Mouse (Mus musculus) frontal cortex, postnatal 14 days (tissue): ENCODE data around the gene Inf2.

Experiments
- DNase-seq, 2 experiments: peaks; one replicate each; pipeline ENCODE4 v3.0.0; 2022; ENCODE audit warnings: low spot score in 2 of 2

Gene Inf2

GRCm38 (mm10) chr12:112570160-112570559, 18.4 kb upstream of the Inf2 start:
- DNase-seq: no peak

- no peak for DNase-seq
These were observed 17.5 kb upstream of the Inf2 start for GRCm38 (mm10) chr12:112571064-112571463.

DNA sequence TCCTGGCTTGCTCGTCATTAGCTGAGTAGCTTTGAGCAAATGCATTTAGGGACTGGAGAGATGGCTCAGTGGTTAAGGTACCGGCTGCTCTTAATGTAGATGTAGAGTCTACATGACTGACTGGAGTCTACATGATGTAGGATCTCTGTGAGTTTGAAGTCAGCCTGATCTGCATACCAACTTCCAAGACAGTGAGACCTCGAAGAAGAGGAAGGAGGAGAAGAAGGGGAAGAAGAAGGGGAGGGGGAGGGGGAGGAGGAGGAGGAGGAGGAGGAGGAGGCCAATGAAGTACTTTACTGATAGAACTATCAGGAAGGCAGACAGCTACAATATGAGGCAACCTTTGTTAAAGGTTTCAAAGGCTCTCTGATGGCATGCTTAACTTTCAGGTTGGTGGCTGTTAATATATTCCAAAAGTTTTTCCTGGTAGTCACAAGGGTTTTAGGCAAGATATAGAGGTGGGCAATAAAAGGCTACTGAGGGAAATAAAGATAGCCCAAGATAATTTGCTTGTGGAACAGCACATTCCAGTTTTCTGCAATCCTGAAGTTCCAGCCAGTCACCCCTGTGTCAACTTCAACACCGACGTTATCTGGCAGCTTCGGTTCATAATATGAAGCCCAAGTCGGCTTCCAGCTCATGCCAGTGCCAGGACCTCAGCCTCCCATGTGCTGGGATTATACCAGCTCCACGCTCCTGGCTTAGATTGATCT, 13.2 kb upstream of the Inf2 start:
- no peak for DNase-seq

DNA sequence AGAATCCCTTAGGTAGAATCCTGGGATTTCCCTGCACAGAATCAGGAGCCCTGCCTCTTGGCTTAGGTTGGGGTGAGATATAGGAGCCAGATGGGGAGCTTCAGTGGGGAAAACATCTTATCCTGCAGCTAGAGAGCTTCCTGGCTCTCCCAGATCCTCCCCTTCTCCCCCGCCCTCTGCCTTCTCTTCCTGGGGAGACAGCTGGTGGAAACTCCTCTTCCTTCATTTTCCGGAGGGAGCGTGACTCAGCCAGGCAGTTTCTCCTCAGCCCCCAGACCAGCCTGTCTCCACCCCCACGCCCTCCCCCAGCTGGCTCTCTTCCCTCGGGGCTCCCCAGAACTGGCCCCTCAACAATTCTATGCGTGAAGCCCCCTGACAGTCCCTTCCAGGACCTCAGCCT, 12.2 kb upstream of the Inf2 start:
- no peak for DNase-seq

DNA sequence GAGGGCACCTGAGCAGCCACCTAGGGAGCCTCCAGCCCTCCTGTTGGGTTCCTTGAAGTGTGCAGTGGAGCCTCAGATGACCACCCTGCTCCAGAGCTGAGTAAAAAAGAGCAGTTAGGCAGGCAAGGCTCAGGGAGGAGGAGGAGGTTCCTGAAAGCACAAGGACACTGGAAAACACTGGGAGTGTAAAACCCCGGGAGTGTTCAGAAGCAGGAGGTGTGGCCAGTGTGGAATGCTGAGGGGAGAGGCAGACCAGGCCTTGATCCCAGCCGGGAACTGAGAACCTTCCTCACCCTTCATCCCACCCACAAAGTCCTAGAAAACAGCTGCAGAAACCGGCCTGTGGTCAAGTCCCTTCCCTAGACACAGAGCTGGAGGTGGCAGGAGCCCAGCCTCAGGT, 11.8 kb upstream of the Inf2 start:
- no peak for DNase-seq

GRCm38 (mm10) chr12:112578296-112579090, 10.1 kb upstream of the Inf2 start:
- no peak for DNase-seq

- no peak for DNase-seq
These were observed 9.2 kb upstream of the Inf2 start for GRCm38 (mm10) chr12:112579430-112579829.

DNA sequence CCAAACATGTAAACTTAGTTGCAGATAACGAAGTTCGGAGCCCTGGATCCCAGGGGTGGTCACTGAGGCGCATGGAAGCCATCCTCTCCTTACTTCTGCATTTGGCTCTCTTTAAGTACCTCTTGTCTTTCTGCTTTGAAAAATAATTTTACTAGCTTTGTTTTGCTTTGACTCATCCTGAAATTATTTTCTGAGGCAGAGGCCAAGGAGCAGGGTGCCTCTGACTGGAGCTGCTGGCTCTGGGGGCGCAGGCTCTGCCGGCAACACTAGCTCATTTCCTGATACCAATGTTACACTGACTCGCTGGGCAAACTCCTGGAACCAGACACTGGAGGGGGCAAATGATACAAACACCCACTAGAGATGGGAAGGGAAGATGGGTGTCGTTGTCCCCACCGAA, 8.7 kb upstream of the Inf2 start:
- no peak for DNase-seq

DNA sequence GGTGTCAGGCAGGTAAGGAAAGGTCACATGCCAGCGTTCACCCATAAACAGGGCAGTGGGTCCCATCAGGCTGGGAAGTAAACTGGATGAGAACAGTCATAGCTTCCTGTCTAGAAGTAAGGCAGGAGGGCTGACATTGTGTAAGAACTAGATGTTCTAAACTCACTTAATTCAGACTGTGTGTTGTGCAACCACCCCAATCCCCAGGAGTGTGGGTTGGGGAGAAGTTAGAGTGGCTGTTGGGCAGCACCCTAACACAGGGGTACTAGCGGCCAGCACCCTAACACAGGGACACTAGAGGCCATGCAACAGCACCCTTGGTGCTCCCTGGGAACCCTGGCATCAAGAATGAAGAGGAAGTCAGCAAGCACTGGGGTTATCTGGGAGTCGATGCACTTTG, 7.5 kb upstream of the Inf2 start:
- DNase-seq: no peak

- no peak for DNase-seq
These were observed 3.6 kb upstream of the Inf2 start for GRCm38 (mm10) chr12:112584954-112585353.

GRCm38 (mm10) chr12:112585924-112586538, 2.6 kb upstream of the Inf2 start:
- no peak for DNase-seq

GRCm38 (mm10) chr12:112587125-112588124, 1.2 kb upstream of the Inf2 start:
- DNase-seq: no peak

- DNase-seq: no peak
These were observed 1.1 kb downstream of the Inf2 start for GRCm38 (mm10) chr12:112589491-112590191.

GRCm38 (mm10) chr12:112590566-112591239, 2.1 kb downstream of the Inf2 start:
- no peak for DNase-seq

GRCm38 (mm10) chr12:112591240-112591639, 2.7 kb downstream of the Inf2 start:
- no peak for DNase-seq

DNA sequence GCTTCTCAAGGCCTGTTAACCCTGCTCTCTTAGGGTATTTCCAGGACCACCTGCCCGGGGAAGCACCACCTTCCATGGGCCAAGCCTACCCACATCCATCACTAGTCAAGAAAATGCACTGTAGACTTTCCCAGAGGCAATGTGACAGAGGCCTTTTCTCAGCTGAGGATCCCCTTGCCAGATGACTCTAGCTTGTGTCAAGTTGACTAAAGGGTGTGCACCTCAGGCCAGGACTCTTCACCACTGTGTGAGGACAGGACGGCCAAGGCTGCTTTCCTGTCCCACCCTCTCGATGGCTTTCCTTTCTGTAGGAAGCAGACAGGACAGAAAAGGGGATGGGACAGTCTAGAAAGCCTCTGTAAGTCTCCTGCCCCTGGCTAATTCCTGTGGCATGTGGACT, 3.1 kb downstream of the Inf2 start:
- no peak for DNase-seq

- no peak for DNase-seq
These were observed 4.6 kb downstream of the Inf2 start for GRCm38 (mm10) chr12:112592985-112593734.

DNA sequence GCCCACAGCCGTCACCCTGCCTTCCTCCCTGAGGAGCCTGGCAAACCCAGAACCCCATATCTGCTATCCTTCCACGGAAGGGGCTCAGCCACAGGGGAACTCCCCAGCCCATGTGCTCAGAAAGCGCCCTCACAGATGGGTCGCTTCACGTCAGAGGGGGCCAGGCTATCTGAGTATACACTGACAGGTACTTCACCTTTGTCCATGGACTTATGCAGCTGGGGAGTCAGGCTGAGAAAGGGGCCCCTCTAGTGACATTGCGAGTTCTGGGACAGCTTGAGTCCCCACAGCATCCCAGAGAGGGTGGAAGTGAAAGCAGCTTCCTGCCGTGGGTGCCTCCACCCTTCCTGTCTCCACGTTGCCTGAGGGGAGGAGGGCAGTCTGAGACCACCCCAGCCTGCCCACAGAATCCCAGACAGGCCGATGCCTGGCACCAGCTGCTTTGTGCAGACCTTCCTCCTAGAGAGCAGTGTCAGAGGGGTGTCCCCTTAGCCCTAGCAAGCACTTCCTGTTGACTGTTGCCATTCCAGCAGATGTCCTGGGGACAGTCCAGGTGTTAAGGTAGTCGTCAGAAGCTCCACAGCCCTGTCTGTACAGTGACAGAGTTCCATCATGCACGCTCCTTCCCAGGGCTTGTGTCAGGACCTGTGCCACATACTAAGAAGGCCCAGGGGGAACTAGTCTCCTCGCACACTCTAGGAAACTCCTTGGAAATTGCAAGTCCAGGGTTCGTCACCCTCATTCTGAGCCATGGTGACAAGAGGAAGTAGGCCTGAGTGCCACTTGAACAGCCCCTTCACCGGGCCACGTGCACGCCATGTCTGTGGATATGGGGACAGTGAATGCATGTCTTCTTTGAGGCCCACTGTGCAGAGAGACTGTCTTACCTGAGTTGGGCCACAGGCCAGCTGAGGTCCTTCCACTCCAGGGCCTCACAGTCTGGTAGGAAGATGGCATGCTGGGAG, 5.6 kb downstream of the Inf2 start:
- no peak for DNase-seq
